Mouse (Mus musculus) megakaryocyte, embryonic 14.5 days (primary cell): Measurements from ENCODE around the gene Micall2. TPM values are rescaled to one million over a fixed set of nuclear protein-coding genes. Genes with fewer than 3 reads are reported as not detected.
A peak's percentile ranks its signal among the peaks of the same experiment; 100 is the strongest.

ENCODE experiments used
- H3K27me3 ChIP-seq: replicated peaks from 2 replicates; pipeline ENCODE3; 2012; ENCODE audit warnings: inconsistent platforms
- H3K36me3 ChIP-seq: replicated peaks from 2 replicates; pipeline ENCODE3; 2012; ENCODE audit warnings: low read length, inconsistent platforms, mixed read lengths
- H3K4me1 ChIP-seq: 2 replicates; pipeline ENCODE4 v1.6.1; 2012; ENCODE audit warnings: inconsistent platforms
- H3K4me3 ChIP-seq: replicated peaks from 2 replicates; pipeline ENCODE3; 2012; ENCODE audit warnings: moderate library complexity, mild to moderate bottlenecking, inconsistent platforms
- H3K9me3 ChIP-seq: 2 replicates; pipeline ENCODE4 v1.6.1; 2012; ENCODE audit warnings: inconsistent platforms
- FLI1 ChIP-seq: IDR thresholded peaks from 2 replicates; pipeline ENCODE4 v1.6.1; 2012; ENCODE audit warnings: low read length, inconsistent platforms, mixed read lengths
- GATA1 ChIP-seq: IDR thresholded peaks from 3 replicates; pipeline ENCODE4 v1.6.1; 2012; ENCODE audit warnings: mixed read lengths, low read length, inconsistent platforms, borderline replicate concordance
- polyA plus RNA-seq: library from polyadenylated mRNA; stranded (reverse); fragments of >175 nt; gene quantifications from 2 replicates; pipeline ENCODE4 v1.2.3, GENCODE M21; 2012; ENCODE audit warnings: low replicate concordance; ENCODE audit not compliant: insufficient read depth

Gene Micall2
- polyA plus RNA-seq, 1 experiment = 54.5 TPM

DNA sequence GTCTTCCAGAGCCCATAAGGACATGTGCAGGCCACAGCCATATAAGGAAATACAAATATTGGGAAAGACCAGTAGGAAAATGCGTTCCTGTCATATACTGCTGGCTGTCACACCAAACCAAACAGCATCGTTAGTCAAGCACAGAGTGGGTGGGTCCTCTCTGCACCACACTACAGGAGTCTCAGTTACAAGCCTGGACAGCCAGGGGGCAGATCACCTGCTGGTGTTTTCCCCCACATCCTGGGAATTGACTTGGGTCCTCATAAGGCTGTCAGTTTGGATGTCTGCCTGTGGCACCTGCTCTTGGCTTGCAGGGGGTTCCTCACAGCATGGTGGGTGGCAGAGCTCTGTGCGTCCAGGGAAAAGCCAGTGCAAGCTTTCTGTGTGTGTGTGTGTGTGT, 70.8 kb downstream of the Micall2 start:
- peaks cover 31% of the 10 kb centered on the region for H3K4me1 ChIP-seq
- no peak overlapping the region for H3K4me3 ChIP-seq
- peaks cover 87% of the 10 kb centered on the region for H3K27me3 ChIP-seq
- TF ChIP-seq GATA1 = no peak
- no peak for TF ChIP-seq FLI1
- H3K9me3 ChIP-seq = no peaks in the 10 kb centered on the region
- H3K36me3 ChIP-seq = no peaks in the 10 kb centered on the region

GRCm38 (mm10) chr5:139661713-139662112, 74.4 kb downstream of the Micall2 start:
- Histone ChIP-seq H3K36me3 (no peaks in the 10 kb centered on the region), H3K27me3 (peaks cover 84% of the 10 kb centered on the region), H3K4me1 (peaks cover 12% of the 10 kb centered on the region), H3K9me3 (no peaks in the 10 kb centered on the region), H3K4me3 (no peak overlapping the region)
- TF ChIP-seq GATA1 (no peak), FLI1 (no peak)

DNA sequence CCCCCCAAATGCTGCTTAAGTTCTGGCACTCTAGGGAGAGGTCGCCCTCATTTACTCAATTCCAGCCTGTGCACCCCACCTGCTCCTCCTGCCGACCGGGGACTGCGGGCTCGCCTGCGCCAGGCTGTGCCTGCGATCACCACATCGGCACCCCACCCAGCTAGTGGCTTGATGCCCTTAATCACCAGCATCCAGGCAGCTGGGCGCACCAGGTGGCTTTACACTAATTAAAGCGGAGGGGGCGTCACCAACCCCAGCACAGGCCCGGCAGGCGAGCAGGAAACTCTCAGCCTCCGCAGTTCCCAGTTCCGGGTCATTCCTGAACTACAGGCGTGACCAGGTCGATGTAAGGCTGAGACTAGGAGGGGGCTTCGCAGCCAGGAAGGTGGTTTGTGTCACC, 76.8 kb downstream of the Micall2 start:
- TF ChIP-seq FLI1 (no peak), GATA1 (no peak)
- no peaks in the 10 kb centered on the region for H3K36me3 ChIP-seq
- H3K4me3 ChIP-seq = peak overlapping the region; percentile 18
- H3K27me3 ChIP-seq = peaks cover 74% of the 10 kb centered on the region
- no peaks in the 10 kb centered on the region for H3K9me3 ChIP-seq
- peaks cover 4% of the 10 kb centered on the region; the same call in 1 of the 2 replicates for H3K4me1 ChIP-seq

DNA sequence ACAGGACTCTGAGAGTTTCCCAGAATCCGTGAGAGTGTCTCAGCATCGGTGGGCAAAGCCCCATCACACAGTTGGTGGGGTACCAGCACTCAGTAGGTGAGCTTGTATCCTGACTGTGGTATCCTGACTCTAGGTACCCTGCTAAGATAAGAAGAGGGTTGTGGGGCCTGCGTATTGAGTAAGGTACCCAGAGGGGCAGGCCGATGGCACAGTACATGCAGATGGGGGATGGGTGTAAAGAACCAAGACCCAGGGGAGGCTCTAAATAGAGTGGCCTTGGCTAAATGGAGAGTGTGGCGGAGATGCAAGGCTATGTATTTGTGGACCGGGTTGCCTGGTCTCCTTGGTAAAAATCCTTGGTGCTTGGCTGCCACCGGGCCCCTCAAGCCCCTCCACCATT, 77.3 kb downstream of the Micall2 start:
- H3K27me3 ChIP-seq = peaks cover 73% of the 10 kb centered on the region
- H3K36me3 ChIP-seq = no peaks in the 10 kb centered on the region
- H3K4me3 ChIP-seq = no peak overlapping the region
- H3K4me1 ChIP-seq = peaks cover 4% of the 10 kb centered on the region; the same call in 1 of the 2 replicates
- H3K9me3 ChIP-seq = no peaks in the 10 kb centered on the region
- TF ChIP-seq FLI1 = no peak
- TF ChIP-seq GATA1 = no peak

- Histone ChIP-seq H3K36me3 (no peaks in the 10 kb centered on the region), H3K9me3 (no peaks in the 10 kb centered on the region), H3K4me3 (no peak overlapping the region), H3K27me3 (peaks cover 75% of the 10 kb centered on the region), H3K4me1 (peaks cover 4% of the 10 kb centered on the region; the same call in 1 of the 2 replicates)
- no peak for TF ChIP-seq FLI1
- TF ChIP-seq GATA1 = no peak
Measured at GRCm38 (mm10) chr5:139657959-139658602, 78.1 kb downstream of the Micall2 start.

Other genes with a start within 250 kb of the Micall2 start
- gene Uncx, start 192.8 kb downstream of the Micall2 start, polyA plus RNA-seq = not detected in 2 replicates
- 42.9 and 56.6 TPM in 2 replicates for gene Ints1, start 39.3 kb upstream of the Micall2 start, polyA plus RNA-seq
- gene Mafk, start 55.2 kb upstream of the Micall2 start, polyA plus RNA-seq = 26.5 and 40.1 TPM in 2 replicates
- gene Tmem184a, start 83.6 kb upstream of the Micall2 start, polyA plus RNA-seq = 4.6 and 27.1 TPM in 2 replicates
- gene Gm26938, start 90.1 kb upstream of the Micall2 start, polyA plus RNA-seq = not detected in 2 replicates
- gene Psmg3, start 90.5 kb upstream of the Micall2 start, polyA plus RNA-seq = 8.5 and 30.7 TPM in 2 replicates
- 0.11 TPM in 1 of 2 replicates, not detected in the other for gene Elfn1, start 171.6 kb upstream of the Micall2 start, polyA plus RNA-seq